Comparison of ENCODE assay signal across 7 mouse cellular contexts in genomic region chr2:147011474-147012140, GRCm38 (mm10). TPM values are rescaled to one million over a fixed set of nuclear protein-coding genes. Genes with fewer than 3 reads are reported as not detected.
DNase-seq lines count a peak whose midpoint lies in the region; ATAC-seq and TF ChIP-seq lines count a peak whose summit lies in the region.

No protein-coding gene starts in this region.

- H3K4me3 ChIP-seq in C2C12 (ENCODE audit: insufficient read depth, poor library complexity, severe bottlenecking) (peak overlapping the region; percentile 80), CH12.LX (replicated peaks in 1 of 3; ENCODE audit: low read depth in 2 of 3, low read length in 2 of 3, poor library complexity in 1 of 3) (peak overlapping the region; percentile 94 to 97 (median 95))
- peak overlapping the region; percentile 66 for H3K4me3 ChIP-seq in limb, embryonic 11.5 days (ENCODE audit: low read depth, low read length)
- peak overlapping the region; percentile 96 for H3K4me3 ChIP-seq in midbrain, embryonic 16.5 days (ENCODE audit: low read depth, low read length)

- in situ Hi-C loops in CH12.LX (cut with MboI; ENCODE audit: low pct_ligation_motif_present, low pct_unique_long_range_greater_than_20kb, low sequenced_read_pairs): no loop called here

- DNase-seq in CH12.LX (ENCODE audit: extremely low read depth): peak; percentile 44
- DNase-seq in fibroblast of lung, adult 2 months (ENCODE audit: low read depth): peak; percentile 10
- DNase-seq in limb, embryonic 11.5 days (ENCODE audit: low spot score): no peak
- no peak for DNase-seq in urinary bladder, postnatal 14 days (ENCODE audit: low spot score)
- DNase-seq in embryo, embryonic 9.5 days (ENCODE audit: extremely low spot score): no peak

- no peak for TF ChIP-seq EP300 in CH12.LX (IDR thresholded peaks at IDR 0.05; ENCODE audit: low read length)

- peak overlapping the region; percentile 88 for H3K9ac ChIP-seq in CH12.LX (ENCODE audit: insufficient read depth, low read depth)
- peak overlapping the region; percentile 88 for H3K9ac ChIP-seq in limb, embryonic 11.5 days (ENCODE audit: low read length)
- H3K9ac ChIP-seq in midbrain, embryonic 16.5 days (ENCODE audit: low read depth, low read length): peak overlapping the region; percentile 93; the same call in 1 of the 2 replicates

- peaks cover 9 to 37% of the 10 kb centered on the region in 2 experiments; a peak in 3 of 4 replicates for H3K4me1 ChIP-seq in CH12.LX (ENCODE audit: control insufficient read depth in 1 of 2, insufficient read depth in 2 of 2)
- H3K4me1 ChIP-seq in limb, embryonic 11.5 days (ENCODE audit: control insufficient read depth, insufficient read depth, low read length): 0 out of 2 replicates have a peak, but pooled peaks cover 5% of the 10 kb centered on the region
- peaks cover 26% of the 10 kb centered on the region for H3K4me1 ChIP-seq in midbrain, embryonic 16.5 days (ENCODE audit: control insufficient read depth, insufficient read depth, low read length)

- H3K4me2 ChIP-seq in CH12.LX (ENCODE audit: insufficient read depth, low read depth, poor library complexity, severe bottlenecking): peak overlapping the region; percentile 87
- H3K4me2 ChIP-seq in limb, embryonic 11.5 days (ENCODE audit: low read depth, severe bottlenecking): peak overlapping the region; percentile 66
- peak overlapping the region; percentile 54 for H3K4me2 ChIP-seq in midbrain, embryonic 16.5 days (ENCODE audit: low read length)

- H3K27me3 ChIP-seq in C2C12 (ENCODE audit: control insufficient read depth, insufficient read depth, insufficient read length) (no peaks in the 10 kb centered on the region), CH12.LX (replicated peaks) (no peaks in the 10 kb centered on the region)
- no peaks in the 10 kb centered on the region for H3K27me3 ChIP-seq in limb, embryonic 11.5 days (ENCODE audit: control insufficient read depth, insufficient read depth, low read length)
- no peaks in the 10 kb centered on the region for H3K27me3 ChIP-seq in midbrain, embryonic 16.5 days (ENCODE audit: control insufficient read depth, insufficient read depth, low read depth, low read length)

- TF ChIP-seq POLR2A in CH12.LX (IDR thresholded peaks at IDR 0.05; ENCODE audit: low read depth, low read length): no peak

- dilution Hi-C loops in CH12.LX (cut with MboI; ENCODE audit: extremely low pct_ligation_motif_present, extremely low pct_unique_long_range_greater_than_20kb, low sequenced_read_pairs): no loop called here

- TF ChIP-seq RAD21 in CH12.LX (IDR thresholded peaks at IDR 0.05; ENCODE audit: low read depth, low read length): no peak

- H3ac ChIP-seq in C2C12 (ENCODE audit: control insufficient read depth, insufficient read length, low read depth): peak overlapping the region; percentile 63

- TF ChIP-seq CTCF in C2C12 (IDR thresholded peaks at IDR 0.05; ENCODE audit: control insufficient read depth, insufficient read depth, insufficient read length) (no peak), CH12.LX (conservative IDR thresholded peaks at IDR 0.05 in 1 of 2, IDR thresholded peaks at IDR 0.05 in 1 of 2; ENCODE audit: low read depth in 2 of 2, low read length in 2 of 2) (no peak)

- peaks cover 30% of the 10 kb centered on the region for H3K79me3 ChIP-seq in C2C12 (ENCODE audit: low read depth)

- no peak for ATAC-seq in limb, embryonic 11.5 days (ENCODE audit: insufficient number of reproducible peaks, low FRiP score, low TSS enrichment, low read depth)
- ATAC-seq in midbrain, embryonic 16.5 days: no peak

- H3K79me2 ChIP-seq in C2C12 (ENCODE audit: control insufficient read depth, insufficient read depth): peaks cover 44% of the 10 kb centered on the region
- peaks cover 35% of the 10 kb centered on the region for H3K79me2 ChIP-seq in CH12.LX (replicated peaks; ENCODE audit: control insufficient read depth, extremely low read depth, insufficient read depth, poor library complexity, severe bottlenecking)

- H3K36me3 ChIP-seq in C2C12 (ENCODE audit: control insufficient read depth, insufficient read depth) (peaks cover 16% of the 10 kb centered on the region), CH12.LX (replicated peaks in 1 of 2; ENCODE audit: control insufficient read depth in 1 of 2, insufficient read depth in 1 of 2, low read length in 1 of 2) (peaks cover 3 to 12% of the 10 kb centered on the region in 2 experiments)
- H3K36me3 ChIP-seq in limb, embryonic 11.5 days (ENCODE audit: control insufficient read depth, insufficient read depth, low read length): no peaks in the 10 kb centered on the region
- H3K36me3 ChIP-seq in midbrain, embryonic 16.5 days (ENCODE audit: control insufficient read depth, insufficient read depth, low read length): no peaks in the 10 kb centered on the region

- WGBS in limb, embryonic 11.5 days: 79% methylated on average over 3 of the region's 3 CpGs
- WGBS in midbrain, embryonic 16.5 days: 76% methylated on average over 3 of the region's 3 CpGs

- H3K27ac ChIP-seq in CH12.LX (ENCODE audit: insufficient read depth, low read depth): no peak overlapping the region
- peak overlapping the region; percentile 88; the same call in 1 of the 2 replicates for H3K27ac ChIP-seq in limb, embryonic 11.5 days (replicated peaks; ENCODE audit: low read depth, low read length)
- peak overlapping the region; percentile 91 for H3K27ac ChIP-seq in midbrain, embryonic 16.5 days (ENCODE audit: low read length)

- peaks cover 3% of the 10 kb centered on the region for H3K9me3 ChIP-seq in CH12.LX (replicated peaks; ENCODE audit: low read length)
- H3K9me3 ChIP-seq in limb, embryonic 11.5 days (ENCODE audit: control insufficient read depth, low read length): no peaks in the 10 kb centered on the region
- no peaks in the 10 kb centered on the region for H3K9me3 ChIP-seq in midbrain, embryonic 16.5 days (replicated peaks; ENCODE audit: control insufficient read depth, low read length, poor library complexity, severe bottlenecking)

TF ChIP-seq in C2C12, 6 proteins besides CTCF, POLR2A, EP300 and RAD21:
- TF ChIP-seq MYOD1 (IDR thresholded peaks at IDR 0.05; ENCODE audit: control insufficient read depth, insufficient read length, low read depth) (no peak), USF1 (IDR thresholded peaks at IDR 0.05; ENCODE audit: low read depth) (no peak), CEBPB (IDR thresholded peaks at IDR 0.05; ENCODE audit: low read depth) (no peak), FOSL1 (IDR thresholded peaks at IDR 0.05; ENCODE audit: insufficient read depth, low read length, poor library complexity, severe bottlenecking) (no peak), MAX (IDR thresholded peaks at IDR 0.05) (no peak), MYOG (IDR thresholded peaks at IDR 0.05; ENCODE audit: control insufficient read depth, extremely low read depth, insufficient read length) (no peak)

TF ChIP-seq in CH12.LX, 34 proteins besides CTCF, POLR2A, EP300 and RAD21:
- TF ChIP-seq NELFE (IDR thresholded peaks at IDR 0.05; ENCODE audit: low read depth, low read length) (no peak), USF1 (IDR thresholded peaks at IDR 0.05; ENCODE audit: low read depth, low read length) (no peak), ZC3H11A (IDR thresholded peaks at IDR 0.05; ENCODE audit: low read depth, low read length) (no peak), MAFK (IDR thresholded peaks at IDR 0.05; ENCODE audit: insufficient replicate concordance, low read length) (no peak), NRF1 (IDR thresholded peaks at IDR 0.05; ENCODE audit: low read depth, low read length) (no peak), MXI1 (IDR thresholded peaks at IDR 0.05; ENCODE audit: low read depth, low read length) (no peak), ELF1 (IDR thresholded peaks at IDR 0.05; ENCODE audit: low read depth, low read length) (no peak), CHD2 (IDR thresholded peaks at IDR 0.05; ENCODE audit: low read length) (no peak), BHLHE40 (IDR thresholded peaks at IDR 0.05; ENCODE audit: low read depth, low read length) (no peak), E2F4 (IDR thresholded peaks at IDR 0.05; ENCODE audit: insufficient replicate concordance, low read depth, low read length) (no peak), ZMIZ1 (IDR thresholded peaks at IDR 0.05; ENCODE audit: low read depth, low read length) (no peak)

RNA-seq across cellular contexts. Expression of gene Xrn2, which starts 1.2 kb away (rescaled TPM):
- polyA plus RNA-seq in C2C12 (2012; fragmentation: generic; extraction: Trizol) (46.2 TPM), CH12.LX (2012; ENCODE audit: insufficient read length, low read depth) (103 and 115 TPM in 2 replicates)
- total RNA-seq in CH12.LX (2012; rRNA removed) (114 and 137 TPM in 2 replicates), CH12.LX (2014; rRNA removed) (106 and 130 TPM in 2 replicates)
- 112 and 117 TPM in 2 replicates for polyA plus RNA-seq in limb, embryonic 11.5 days (2014; fragmentation: Nextera tagmentation; extraction: Ambion mirVana)
- 75.4 and 76.4 TPM in 2 replicates for polyA plus RNA-seq in midbrain, embryonic 16.5 days (2015; fragmentation: Nextera tagmentation; extraction: Ambion mirVana)

Comparison
In these comparisons a context has a peak if more than half of its experiments do, and no peak if none do; other contexts are left out.
1. DNase-seq: peak in CH12.LX (single experiment) and fibroblast of lung, adult 2 months (single experiment); none in limb, embryonic 11.5 days (single experiment), urinary bladder, postnatal 14 days (single experiment) and embryo, embryonic 9.5 days (single experiment).
2. Peak in every context shown above with its lines, with median percentiles within 50 percentile points of each other: H3K4me3 ChIP-seq, H3K4me2 ChIP-seq and H3K9ac ChIP-seq.